Mouse (Mus musculus): ENCODE data around the gene Edn1.

- TF ChIP-seq CTCF (IDR thresholded peaks at IDR 0.05; ENCODE audit: low read depth, low read length) (no peak), GATA2 (IDR thresholded peaks at IDR 0.05; ENCODE audit: borderline replicate concordance, low read depth, low read length) (no peak), TAL1 (conservative IDR thresholded peaks at IDR 0.05; ENCODE audit: low read depth, low read length) (no peak), POLR2AphosphoS5 (IDR thresholded peaks at IDR 0.05; ENCODE audit: insufficient replicate concordance, low read depth, low read length) (no peak)
Measured at GRCm38 (mm10) chr13:42346414-42346813, 45.1 kb downstream of the Edn1 start.
